Mouse (Mus musculus) gastrocnemius, postnatal 25 days (tissue): Measurements from ENCODE around the gene Tprg. TPM values are rescaled to one million over a fixed set of nuclear protein-coding genes. Genes with fewer than 3 reads are reported as not detected.

Experiments
- DNase-seq: peaks from one replicate; pipeline ENCODE4 v3.0.0; 2022
- total RNA-seq, 2 experiments: library from RNA; stranded (reverse); gene quantifications; 1 replicate in 1 of 2; 2 replicates in 1 of 2; pipeline ENCODE4 v1.2.3; 2021

The Tprg gene
- total RNA-seq, 2 experiments from 2014 or later = not detected

DNA sequence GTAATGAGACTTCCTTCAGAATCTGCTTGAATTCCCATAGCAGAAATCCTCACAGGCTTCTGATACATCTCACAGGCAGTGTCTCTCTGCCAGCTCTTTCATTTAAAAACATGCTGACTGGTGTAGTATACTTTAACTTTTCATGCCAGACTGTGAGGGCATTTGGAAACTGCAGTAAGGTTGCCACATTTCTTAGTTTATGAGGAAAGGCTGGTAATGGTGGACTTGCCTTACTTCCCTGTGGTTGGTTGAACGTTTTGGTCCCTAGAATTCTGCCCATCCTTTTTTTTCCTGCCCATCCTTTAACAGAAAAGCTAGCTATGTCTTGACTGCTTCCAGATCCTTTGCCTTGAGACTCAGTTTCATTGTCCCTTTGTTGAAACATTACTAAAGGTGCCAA lies 138.8 kb downstream of the Tprg start:
- DNase-seq = no peak

DNA sequence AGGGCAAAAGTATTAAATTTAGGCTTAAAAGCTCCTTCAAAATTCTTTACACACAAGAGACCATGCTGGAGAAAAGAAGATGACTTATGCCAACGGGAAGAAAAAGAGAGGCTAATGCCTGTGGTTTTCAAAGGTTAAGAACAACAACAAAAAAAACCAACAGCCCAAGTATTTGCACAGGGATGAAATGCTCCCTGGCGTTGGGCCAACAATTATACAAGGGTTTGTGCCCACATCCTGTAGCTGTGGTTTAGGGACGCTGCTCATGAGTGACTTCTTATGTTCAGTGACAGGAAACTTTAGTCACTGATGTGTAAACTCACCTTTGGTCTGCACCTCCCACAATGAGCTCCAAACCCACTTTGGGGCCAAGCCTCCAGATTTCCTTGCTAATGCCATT lies 139.6 kb downstream of the Tprg start:
- DNase-seq = no peak

DNA sequence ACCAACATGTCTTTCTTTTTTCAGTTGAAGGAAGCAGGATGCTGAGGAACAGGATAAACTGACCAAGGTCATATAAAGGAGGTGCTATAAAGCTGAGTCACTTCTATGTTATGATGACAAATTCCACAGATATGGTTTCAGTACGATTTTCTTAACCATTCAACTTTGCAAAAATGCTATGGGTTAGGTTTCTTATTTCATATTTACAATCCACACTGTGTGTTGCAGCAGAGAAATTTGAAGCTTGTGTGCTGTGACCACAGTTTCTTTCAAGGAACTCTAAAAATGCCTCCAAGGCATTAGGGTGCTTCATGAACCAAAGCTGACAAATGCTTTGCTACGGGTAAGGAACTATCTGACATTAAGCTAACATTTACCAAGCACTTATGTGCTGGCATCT lies 153.4 kb downstream of the Tprg start:
- no peak for DNase-seq

DNA sequence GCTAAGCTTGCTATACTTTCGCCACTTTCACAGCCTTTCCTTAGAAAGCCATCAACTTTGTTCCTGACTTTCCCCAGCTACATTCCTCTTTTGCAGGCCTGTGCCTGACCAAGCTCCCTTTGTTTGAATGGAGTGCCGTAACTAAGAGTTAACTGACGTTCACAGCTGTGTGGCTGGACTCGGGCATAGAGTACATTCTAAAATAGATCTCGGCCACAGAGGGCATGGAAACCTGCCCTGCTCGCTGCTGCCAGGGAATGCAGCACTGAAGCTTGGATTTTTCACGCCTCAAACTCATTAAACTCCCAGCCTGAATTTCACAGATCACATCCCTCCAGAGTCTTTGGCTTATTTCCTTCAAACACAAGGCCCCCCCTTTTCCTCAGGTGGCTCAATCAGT lies 159.0 kb downstream of the Tprg start:
- DNase-seq = peak; percentile 74

DNA sequence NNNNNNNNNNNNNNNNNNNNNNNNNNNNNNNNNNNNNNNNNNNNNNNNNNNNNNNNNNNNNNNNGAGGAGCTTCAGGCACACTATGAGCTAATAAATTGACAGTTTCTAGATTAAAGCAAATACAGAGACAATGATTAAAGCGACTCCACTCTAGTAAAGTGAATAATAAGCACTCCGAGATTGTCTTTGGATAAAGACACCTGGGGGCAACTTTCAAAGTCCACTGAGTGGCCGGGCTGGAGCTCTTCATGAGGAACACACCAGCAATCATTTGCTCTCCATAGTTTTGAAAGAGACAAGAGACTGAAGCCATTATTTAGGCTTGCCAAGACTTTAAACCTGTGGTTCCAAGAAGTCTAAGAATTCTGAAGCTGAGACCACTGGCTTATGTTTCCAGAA lies 164.9 kb downstream of the Tprg start:
- no peak for DNase-seq

DNA sequence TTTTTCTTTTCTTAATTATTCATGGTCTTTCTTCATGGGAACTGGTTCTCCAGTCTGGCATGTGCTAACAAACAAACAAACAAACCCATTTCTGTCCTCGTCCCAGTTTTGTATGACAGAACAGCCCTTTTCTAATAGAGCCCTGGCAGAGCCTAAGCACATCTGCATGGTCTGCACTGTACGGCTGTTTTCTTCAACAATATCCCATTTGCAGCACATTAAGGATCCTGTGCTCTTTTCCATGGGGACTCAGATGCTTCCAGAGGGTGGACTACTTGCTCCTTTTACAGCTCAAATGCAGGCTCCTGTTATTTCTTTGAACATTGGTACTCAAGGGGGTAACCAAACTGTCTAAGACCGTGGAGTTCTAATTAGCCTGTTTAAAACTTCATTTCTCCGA lies 178.1 kb downstream of the Tprg start:
- no peak for DNase-seq

DNA sequence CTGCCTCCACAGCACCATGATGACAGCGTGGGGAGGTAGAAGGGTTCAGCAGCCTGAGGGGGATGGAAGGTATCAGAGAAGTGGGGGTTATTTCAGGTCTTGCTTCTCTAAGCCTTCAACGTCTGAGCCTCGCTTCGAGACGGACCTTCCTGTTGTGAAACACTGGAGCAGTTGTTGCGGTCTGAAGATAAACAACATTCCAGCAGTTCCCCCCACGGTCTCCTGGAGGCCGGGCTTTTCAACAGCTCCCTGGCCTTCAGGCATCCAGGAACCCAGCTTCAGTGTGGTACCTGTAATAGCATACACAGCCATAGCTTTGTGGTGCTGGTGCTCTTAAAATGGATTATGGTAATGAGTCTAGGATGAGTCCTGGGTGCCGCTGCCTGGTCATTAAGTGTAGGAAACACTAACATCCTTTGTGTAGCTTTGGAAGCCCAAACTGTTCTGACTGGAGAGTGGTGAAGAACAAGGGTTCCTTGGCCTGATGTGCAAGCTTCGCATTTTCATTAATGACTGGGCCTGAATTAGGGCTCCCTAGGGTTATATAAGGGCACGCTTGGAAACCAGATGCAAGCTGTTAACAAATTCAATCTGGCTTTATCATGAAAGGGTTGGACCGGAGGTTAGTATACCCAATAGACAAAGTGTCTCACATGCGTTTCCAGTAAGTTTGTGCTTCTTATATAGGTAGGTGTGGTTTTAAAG lies 179.0 kb downstream of the Tprg start:
- no peak for DNase-seq

DNA sequence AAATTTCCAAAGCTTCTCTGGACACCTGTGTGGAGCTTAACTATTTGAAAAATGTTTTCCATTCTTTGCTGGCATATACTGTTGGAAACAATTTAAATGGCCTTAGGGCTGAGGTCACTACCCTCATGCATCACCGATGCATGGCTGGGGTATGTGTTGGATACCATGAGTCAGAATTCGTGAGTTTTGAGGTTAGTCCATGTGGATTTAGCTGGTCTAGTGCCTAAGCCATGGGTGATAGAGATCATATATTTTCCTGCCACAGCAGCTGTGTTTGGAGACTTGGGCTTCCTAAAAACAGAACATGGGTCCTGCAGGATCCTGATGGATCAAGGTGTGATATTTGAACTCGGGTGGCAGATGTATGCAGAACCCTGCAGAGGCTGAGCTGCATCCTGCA lies 181.4 kb downstream of the Tprg start:
- no peak for DNase-seq

DNA sequence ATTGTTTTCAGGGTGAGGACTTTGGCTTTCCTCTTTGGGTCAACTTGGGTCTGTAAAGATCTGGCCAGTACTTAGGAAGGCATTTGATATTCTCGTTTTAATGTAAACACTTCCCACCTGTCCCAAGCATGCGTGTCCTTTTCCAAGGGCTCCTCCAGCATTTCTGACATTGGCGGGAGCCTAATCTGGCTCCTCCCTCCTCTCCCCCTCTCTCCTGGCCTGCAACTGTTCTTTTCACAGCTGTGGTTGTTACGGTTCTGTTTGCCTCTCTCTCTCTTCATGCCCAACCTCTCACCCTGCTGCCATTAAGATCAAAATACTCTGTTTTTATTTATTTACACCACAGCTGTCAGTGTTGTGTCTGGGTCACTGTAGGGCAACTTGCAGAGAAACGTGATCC lies 182.0 kb downstream of the Tprg start:
- no peak for DNase-seq
